Mouse (Mus musculus) gastrocnemius, postnatal 14 days (tissue): ENCODE measurements around the gene Pcsk5. TPM values are rescaled to one million over a fixed set of nuclear protein-coding genes. Genes with fewer than 3 reads are reported as not detected.

Source experiments
- DNase-seq: peaks from one replicate; pipeline ENCODE4 v3.0.0; 2021; ENCODE audit warnings: mixed read lengths
- intact Hi-C: fragments of 180-260 bp; cut with DNase I; formaldehyde crosslinking; loops from one replicate; pipeline ENCODE4 v1.15.1; 2025; ENCODE audit warnings: low total_unique reads
- total RNA-seq, 2 experiments: library from RNA; stranded (reverse); gene quantifications; 2 replicates each; pipeline ENCODE4 v1.2.3; 2021

Pcsk5 gene
- total RNA-seq, 2 experiments from 2014 or later: 6.2 to 7.0 TPM

DNA sequence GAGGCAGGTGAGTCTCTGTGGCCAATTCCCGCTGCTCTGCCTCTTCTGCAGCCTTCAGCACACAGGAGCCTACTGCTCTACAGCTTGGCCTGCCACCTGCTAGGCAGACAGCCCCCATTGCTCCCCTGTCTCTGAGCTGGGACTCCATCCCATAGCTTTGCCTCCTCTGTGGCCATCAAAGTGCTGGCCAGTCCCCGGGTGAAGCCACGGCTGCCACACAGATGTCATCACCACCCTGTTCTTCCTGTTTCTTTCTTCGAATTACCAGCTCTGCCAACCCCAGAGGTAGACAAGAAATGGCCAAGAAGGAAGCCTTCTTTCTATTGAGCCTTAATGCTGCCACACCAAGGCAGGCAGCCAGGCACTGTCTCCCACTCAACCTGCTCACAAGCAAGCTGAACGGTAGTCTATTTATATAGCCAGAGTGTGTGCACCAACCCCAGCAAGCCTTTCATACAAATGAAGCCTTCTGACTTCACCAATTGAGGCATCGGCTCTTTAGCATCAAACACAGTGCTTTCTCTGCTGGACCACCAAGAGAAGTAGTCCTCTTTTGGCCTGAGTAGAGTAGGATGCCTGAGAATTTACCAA lies 454.5 kb downstream of the Pcsk5 start:
- DNase-seq: no peak
- intact Hi-C loops: no loop called here
